Mouse (Mus musculus) layer of hippocampus, adult 11-12 months (tissue): Measurements from ENCODE around the gene Abca2.
A peak's percentile ranks its signal among the peaks of the same experiment; 100 is the strongest.

ENCODE experiments used
- DNase-seq: peaks from one replicate; pipeline ENCODE4 v3.0.0; 2022; ENCODE audit warnings: low spot score

Gene Abca2

DNA sequence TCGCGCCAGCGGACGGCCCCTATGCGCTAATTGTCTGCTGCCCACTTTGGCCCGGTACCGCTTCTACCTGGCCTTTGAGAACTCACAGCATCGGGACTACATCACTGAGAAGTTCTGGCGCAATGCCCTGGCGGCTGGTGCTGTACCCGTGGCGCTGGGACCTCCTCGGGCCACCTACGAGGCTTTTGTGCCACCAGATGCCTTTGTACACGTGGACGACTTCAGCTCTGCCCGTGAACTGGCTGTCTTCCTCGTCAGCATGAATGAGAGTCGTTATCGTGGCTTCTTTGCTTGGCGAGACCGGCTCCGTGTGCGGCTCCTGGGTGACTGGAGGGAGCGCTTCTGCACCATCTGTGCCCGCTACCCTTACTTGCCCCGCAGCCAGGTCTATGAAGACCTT lies 3.0 kb upstream of the Abca2 start:
- no peak for DNase-seq

DNA sequence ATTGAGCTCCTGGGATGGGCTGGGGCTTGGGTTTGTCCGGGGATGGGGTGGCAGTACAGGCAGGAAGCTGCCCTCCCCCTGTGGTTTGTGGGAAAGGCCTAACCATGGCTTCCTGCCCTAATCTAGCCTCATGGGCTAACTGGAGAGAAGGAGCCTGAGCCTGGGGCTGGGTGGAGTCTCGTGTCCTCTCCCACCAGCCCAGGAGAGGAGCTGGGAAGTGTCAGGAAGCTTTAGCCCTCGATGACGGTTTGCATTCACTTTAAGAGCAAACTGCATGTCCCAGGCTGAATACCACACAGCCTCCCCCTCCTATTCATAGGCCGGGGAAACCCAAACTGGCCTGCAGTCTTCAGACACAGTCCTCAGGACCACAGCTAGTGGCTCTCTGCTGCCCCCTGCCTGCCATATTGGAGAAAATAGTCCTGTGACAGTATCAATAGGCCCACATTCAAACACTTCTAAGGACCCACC lies 1.7 kb upstream of the Abca2 start:
- peak; percentile 69 for DNase-seq

DNA sequence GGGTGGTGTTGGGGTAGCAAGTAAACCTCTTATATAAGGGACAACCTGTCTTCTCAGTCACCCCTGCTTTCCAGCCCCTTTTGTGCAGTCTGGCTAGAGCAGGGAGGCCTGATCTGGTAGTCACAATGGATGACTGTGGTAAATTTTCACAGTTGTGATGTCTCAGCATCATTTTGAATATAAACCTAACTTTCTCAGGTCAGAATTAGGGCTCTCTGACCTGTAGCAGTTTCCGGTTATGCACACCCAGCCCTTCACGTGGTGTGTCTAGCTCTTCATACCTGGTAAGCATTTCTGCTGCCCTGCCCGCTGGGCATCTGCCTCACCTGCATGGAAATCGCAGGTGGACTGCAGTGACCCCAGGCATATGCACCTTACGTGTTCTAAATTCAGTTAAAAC lies 1.2 kb upstream of the Abca2 start:
- DNase-seq: no peak

DNA sequence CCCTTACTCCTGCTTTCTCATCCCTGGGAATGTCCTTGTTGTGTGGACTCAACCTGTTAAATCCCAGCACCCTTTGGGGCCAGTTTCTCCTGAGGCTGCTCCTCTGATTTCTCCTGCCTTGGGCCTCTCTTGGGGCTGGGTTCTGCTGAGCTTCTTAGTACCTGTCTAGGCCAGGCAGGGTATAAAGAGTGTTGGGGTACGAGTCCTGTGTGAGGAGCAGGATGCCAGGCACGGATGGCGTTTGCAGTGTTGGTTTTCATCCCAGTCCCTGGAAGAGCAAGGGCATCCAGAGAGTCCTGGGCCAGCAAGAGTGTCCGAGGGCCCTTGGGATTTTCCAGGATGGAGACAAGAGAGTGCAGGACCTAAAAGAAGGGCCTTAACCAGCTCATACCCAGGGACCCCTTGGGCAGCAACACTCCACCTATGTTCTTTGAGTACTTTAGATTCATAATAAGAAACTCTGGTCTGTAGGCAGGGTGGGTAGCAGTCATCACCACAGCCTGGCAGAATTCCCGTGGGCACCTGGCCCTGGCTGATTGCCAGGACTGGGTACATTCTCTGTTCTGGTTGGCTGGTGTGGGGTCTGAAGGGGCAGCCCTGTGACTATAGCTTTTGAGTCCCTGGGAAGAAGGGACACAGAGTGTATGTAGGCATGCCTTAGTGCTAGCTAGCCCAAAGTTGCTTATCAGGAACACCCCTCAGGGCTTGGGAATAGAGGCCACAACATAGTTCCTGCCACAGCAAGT lies 1.1 kb downstream of the Abca2 start:
- DNase-seq: no peak

DNA sequence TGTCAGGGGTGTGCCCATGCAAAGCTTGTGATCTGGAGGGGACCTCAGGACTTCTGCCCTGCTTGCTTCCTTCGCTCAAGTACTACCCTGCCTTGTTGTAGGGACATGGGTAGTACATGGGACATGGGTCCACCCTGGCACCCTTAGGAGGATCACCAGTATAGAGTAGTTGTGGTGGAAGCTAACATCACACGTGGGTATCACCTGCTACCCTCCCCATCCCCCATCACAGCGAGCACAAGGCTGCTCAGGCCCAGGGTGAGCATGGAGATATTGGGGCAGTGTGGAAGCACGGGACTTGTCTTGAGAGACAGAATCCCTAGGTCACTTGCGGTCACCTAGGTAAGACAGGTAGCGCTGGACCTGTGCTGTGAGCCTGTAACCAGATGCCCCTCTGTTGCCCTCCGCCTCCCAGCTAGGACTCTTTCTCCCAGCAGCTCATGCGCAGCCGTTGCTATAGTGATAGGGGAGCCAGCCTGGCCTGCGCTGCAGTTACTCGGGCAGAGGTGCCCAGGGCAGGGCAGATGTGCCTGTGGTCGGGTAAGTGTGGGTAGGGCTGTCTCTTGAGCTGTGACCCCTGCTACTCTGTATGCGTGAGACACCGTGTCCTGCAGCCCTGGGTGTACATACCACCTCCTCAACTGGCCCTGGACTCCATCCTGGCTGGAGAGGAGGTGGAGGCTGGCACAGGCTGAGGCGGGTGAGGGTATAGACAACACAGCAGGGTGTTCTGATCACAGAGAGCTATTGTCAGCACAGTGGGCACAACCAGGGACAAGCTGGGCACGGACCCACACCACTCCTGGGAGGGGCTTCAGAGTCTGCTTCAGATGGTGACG lies 2.1 kb downstream of the Abca2 start:
- peak; percentile 70 for DNase-seq

DNA sequence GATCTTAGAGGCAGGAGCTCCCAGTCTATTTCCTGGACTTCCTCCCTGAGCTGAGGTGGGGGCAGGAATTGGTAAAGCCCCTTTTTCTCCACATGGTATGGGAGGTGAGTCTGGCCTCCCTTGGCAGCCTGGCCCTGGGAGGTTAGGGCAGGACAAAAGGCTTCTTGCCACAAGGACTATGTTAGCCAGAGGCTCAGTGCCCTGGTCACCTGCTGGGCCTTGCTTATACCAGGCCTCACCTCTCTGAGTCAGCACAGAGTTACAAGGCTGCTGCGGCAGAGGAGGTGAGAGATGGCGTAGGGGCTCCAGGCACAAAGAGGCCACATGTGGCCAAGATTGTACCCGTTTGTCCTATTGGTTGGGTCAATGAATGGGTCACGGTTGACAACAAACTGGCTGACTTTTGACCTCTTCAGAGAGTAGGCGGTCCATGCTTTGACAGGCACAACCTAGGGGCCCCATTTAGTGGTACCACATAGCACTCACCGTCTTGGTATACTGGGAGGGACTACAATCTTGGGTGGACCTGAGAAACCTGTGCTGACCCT lies 2.9 kb downstream of the Abca2 start:
- no peak for DNase-seq

DNA sequence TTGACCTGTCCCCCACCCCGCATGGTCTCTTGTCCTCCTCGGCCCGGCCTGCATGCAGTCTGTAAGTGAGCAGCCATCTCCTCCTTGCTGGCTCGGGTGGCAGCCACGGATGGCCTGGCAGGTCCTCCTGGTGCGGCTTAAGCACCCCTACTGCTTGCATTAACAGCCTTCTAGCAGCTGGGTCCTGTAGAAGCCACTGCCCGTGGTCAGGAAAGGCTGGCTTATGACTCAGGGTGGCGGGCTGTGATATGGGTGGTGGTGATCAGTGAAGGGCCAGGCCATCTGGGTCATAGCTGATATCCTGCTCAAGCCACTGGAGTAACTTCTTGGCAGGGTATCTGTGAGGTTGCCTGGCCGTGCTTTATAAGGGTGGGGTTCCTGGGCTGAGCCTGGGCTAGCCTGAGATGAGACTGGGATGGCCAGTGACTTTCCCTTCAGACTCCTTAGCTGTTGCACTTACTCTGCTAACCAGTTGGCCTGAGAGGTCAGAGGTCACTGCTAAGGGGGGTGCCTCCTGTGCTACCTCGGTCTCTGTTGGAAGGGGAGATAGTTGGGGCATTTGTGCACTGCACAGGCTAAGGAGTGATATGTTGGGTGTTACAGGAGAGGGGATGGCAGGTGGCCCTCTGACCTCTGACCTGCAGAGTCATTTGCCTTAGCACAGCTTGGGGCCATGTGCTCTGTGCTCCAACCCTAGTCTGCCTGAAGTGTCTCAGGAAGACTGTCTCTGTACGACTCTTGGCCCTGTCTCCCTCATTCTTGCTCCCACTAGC lies 4.0 kb downstream of the Abca2 start:
- no peak for DNase-seq

DNA sequence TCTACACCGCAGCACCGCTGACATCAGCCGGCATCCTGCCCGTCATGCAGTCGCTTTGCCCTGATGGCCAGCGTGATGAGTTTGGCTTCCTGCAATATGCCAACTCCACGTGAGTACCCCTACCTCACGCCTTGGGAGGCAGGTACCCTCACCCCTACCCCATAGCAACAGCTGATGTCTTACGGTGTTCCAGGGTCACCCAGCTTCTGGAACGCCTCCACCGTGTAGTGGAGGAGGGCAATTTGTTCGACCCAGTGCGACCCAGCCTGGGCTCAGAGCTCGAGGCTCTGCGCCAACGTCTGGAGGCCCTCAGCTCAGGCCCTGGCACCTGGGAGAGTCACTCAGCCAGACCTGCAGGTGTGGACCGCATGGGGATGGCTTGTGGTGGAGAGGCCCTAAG lies 4.6 kb downstream of the Abca2 start:
- no peak for DNase-seq

DNA sequence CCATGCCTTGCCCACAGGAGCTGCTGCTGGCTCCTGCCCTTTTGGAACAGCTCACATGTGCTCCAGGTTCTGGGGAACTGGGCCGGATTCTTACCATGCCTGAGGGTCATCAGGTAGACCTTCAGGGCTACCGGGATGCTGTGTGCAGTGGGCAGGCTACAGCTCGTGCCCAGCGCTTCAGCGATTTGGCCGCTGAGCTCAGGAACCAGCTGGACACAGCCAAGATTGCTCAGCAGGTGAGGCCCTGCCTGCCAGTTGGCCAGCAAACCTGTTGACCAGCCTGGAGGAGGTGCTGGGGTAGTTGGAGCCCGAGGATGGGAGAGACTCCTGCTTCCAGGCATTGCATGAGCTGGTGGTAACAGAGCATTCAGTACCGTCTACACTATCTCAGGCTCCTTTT lies 5.8 kb downstream of the Abca2 start:
- DNase-seq: no peak

DNA sequence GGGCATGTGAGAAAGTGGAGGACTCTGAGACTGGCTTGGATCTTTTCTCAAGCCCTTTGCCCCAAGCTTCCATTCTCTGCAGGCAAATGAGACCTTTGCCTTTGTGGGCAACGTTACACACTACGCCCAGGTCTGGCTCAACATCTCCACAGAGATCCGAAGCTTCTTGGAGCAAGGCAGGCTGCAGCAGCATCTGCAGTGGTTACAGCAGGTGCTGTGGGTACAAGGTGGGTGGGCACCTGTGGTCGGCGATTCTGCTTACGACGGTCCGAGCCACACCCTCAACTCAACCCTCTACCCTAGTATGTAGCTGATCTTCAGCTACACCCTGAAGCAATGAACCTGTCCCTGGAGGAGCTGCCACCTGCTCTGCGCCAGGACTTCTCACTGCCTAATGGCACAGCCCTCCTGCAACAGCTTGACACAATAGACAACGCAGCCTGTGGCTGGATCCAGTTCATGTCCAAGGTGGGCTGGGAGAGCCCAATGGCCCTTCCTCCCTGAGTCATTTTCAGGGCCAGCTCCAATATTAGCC lies 7.8 kb downstream of the Abca2 start:
- DNase-seq: no peak

DNA sequence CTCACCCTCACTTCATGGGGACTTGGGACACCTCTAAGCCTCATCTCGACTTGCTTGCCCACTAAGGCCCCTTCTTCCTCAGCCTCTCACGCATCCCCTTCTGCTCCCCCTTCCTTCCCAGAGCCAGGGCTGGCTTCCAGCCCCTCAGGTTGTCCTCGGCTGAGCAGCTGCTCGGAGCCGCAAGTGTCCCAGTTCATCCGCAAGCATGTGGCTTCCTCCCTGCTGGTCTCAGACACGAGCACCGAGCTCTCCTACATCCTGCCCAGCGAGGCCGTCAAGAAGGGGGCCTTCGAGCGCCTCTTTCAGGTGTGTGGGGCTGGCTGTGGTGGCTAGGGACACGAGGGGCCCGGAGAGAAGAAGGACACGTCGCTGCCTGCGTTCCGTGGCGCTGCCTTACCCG lies 12.6 kb downstream of the Abca2 start:
- DNase-seq: no peak

DNA sequence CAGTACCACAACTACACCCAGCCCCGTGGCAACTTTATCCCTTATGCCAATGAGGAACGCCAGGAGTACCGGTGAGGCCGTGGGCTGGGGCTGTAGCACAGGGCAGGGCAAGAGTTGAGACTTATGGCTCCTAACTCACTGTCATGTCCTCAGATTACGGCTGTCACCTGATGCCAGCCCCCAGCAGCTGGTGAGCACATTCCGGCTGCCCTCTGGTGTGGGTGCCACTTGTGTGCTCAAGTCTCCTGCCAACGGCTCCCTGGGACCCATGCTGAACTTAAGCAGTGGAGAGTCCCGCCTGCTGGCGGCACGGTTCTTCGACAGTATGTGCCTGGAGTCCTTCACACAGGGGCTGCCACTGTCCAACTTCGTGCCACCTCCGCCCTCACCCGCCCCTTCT lies 14.2 kb downstream of the Abca2 start:
- no peak for DNase-seq

DNA sequence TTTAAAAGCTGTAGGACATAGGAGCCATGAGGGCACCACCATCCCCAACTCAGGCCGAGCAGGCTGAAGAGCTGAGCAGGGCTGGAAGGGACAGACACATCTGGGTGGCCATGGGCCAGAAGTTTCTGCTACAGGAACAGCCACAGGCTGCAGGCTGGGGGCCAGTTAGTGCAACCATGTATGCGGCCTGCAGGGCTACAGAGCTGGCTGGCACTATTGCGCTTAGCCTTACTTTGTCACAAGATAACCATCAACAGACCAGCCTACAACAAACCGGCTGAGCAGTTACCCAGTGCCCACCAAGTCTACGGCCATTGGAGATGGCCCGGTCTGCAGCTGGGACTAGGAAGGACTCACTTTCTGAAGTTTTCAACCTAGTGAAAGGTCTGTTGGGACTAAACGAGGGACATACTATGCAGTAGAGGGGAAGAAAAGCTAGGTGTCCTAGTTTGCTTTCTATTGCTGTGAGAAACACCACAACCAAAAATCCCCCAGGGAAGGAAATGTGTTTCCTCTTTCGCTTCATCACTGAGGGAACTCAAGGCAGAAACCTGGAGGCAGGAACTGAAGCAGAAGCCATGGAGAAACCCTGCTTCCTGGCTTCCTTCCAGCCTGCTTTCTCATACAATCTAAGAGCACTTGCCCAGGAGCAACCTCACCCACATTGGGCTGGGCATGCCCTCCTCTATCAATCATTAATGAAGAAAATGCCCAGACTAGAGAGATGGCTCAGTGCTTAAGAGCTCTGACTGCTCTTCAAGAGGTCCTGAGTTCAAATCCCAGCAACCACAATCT lies 22.5 kb downstream of the Abca2 start:
- DNase-seq: no peak

DNA sequence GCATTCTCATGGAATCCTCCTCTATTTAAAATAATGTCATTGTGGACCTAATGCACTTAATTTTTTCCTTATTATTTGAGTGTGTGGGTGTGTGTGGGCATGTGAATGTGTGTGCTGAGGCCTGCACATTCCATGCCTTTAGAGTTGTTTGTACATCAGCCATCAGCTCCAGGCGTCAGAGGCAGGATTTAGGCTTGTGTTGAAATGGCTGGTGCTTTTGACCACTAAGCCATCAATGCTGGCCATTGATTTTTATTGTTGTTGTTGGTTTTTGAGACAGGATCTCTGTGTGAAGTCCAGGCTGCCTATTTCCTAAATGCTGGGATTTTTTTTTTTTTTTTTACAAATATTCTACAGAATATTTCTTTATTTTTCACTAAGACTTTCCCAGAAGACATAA lies 24.4 kb downstream of the Abca2 start:
- no peak for DNase-seq

DNA sequence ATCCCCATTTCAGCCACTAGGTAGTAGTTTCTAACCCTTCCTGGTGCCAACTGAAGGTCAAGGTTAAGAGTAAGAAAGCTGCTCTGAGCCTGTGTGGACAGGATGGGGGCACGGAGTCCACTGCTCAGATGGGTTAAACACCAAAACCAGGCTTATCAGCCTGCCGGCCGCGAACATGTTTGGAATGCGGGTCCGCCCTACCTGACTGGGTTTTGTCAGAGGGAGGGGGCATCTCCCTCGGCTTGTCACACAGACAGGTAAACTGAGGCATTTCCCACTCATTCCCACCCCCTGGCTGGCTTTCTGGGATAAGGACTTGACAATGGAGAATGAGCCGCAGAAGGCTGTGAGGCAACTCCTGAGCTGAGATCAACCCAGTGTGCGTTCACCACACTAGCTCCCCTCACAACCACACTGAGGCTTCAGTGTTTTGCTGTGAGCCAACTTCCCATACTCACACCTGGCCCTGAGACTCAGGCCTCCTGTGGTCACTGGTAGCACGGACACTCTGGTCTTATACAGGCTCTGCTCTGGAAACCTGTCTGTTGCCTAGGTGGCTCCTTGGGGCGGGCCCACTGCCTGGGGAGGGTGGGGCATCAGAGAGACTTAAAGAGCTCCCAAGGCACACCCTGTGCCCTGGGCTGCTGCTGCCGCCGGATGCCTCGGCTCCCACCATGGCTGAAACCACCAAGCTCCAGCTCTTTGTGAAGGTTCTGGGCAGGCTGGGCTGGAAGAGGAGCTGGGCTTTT lies 27.9 kb downstream of the Abca2 start, which contains the start of gene Clic3:
Clic3 (plus strand) TSS at position 634 of the 749 bp plus-strand sequence.
- no peak for DNase-seq

DNA sequence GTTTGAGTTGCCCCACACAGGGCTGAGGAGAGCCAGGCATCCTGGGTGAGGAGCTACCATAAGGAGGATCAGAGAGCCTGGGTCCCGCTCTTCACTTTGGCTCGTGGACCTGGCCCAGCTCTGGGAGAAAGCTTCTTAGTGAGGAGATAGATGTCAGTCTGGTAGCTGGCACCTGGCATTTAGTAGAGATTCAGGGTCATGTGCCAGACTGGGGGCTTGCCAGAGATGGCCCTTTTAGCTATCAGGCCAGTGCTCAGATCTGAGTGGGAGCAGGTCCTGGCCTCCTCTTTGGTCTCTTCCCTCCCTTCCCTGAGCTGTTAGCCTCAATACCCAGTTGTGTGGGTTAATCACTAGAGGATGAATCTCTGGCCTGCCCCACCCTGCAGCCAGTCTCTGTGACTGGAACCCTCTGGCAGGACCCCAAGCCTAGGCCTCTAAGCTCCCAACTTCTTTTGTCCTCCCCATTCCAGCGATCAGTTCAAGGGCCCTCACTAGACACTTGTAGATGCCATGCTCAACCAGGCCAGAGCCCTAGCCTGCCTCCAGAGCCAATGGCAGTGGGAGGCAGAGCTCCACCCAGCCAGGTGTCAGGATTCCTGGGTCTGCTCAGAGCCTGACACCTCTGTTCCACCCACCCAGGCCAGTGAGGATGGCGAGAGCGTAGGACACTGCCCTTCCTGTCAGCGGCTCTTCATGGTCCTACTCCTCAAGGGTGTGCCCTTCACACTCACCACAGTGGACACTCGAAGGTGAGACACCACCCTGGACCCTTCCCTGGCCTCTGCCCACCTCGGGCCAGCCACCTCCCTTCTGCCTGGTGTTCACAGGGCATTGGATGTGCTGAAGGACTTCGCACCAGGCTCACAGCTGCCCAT lies 28.8 kb downstream of the Abca2 start:
- DNase-seq: no peak

DNA sequence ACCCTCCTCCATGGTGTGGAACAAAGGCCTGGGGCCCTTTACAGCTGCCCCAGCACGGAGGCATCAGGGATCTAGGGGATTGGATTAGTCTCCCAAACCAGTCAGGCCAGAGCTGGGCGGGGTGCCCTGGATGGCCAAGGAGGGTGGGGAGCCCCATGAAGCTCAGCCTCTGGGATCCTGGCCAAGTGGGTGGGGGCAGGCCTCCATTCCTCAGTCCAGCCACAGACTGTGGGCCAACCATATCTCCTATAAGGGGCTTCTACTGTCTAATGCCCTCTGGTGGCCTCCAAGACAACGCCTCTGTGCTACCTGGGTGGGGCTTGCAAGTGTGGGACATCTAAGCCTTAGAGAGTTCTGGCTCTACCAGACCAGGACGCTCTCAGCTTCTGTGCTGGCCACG lies 30.4 kb downstream of the Abca2 start:
- peak; percentile 55 for DNase-seq

DNA sequence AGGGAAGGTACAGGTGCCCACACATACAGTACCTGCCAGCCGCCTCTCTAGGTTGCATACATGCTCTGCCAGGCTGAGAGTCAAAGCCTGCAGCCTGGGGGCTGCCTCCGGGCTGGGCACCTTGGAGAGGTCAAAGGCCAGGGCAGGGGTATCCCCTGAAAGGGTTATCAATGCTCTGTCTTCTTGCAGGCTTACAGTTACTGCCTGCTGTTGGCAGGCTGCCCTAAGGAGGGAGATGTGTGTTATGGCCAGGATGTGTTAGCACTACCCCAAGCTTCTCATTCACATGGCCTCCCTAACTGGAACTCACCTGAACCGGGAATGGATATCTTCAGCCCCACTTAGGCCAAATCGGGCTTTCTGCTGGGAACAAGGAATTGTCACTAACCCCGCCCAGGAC lies 31.6 kb downstream of the Abca2 start:
- DNase-seq: no peak

DNA sequence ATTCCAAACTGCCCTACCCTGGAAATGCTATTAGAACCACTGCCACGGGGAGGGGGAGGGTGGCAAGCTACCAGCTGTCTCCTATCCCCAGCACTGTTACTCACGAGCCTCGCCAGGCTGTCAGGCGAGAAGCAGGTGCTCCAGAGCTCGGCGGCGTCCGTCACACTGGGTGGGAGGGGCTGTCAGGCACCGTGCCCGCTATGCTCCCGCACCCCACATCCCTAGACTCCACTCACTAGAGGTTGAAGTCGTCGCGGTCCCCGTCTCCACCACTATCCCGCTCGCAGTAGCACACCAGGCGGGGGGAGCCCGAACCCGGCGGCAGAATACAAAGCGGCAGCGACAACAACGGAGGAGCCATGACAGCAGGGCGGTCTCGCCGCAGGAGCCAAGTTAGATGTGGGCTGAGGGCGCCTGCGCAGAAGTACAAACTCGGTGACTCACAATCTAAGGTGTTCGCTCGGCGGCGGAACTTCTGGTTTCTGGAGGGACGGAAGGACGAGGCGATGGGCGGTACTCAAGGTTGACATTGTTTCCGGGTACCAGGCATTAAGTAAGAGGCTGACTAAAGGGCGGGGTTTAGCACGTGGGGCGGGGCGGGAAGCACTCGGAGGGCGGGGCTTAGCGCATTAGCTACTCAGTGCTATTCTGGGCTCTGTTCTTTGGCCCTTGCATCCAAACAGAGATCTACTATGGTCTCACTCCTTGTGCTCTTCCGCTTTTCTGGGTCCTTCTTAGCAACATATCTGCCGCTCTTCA lies 32.2 kb downstream of the Abca2 start, which contains the start of gene Paxx:
Paxx (minus strand) TSS at position 544 of the 759 bp plus-strand sequence.
- peak; percentile 95 for DNase-seq
